Mouse (Mus musculus) neural tube, embryonic 13.5 days (tissue): ENCODE measurements around the gene Stx12. TPM values are rescaled to one million over a fixed set of nuclear protein-coding genes. Genes with fewer than 3 reads are reported as not detected.
A peak's percentile ranks its signal among the peaks of the same experiment; 100 is the strongest.
"Not testable (repeated sequence)": the region's sequence is repeated elsewhere in the genome, so short reads cannot be mapped to it uniquely, and the experiment has no call there.

Source experiments
- ATAC-seq: fragments of 200-750 bp; cut with Nextera tagmentation; 2 replicates; pipeline ENCODE4 v1.8.0; 2017; ENCODE audit warnings: low read depth, mild to moderate bottlenecking, moderate TSS enrichment, moderate library complexity
- H3K27ac ChIP-seq: fragments of 300-500 bp; sonication (generic); replicated peaks from 2 replicates; pipeline ENCODE4 v1.5.1; 2015; ENCODE audit warnings: moderate library complexity, mild to moderate bottlenecking, inconsistent platforms
- H3K27me3 ChIP-seq: fragments of 300-500 bp; sonication (generic); 2 replicates; pipeline ENCODE4 v1.6.1; 2015; ENCODE audit warnings: mild to moderate bottlenecking, inconsistent platforms
- H3K36me3 ChIP-seq: fragments of 300-500 bp; sonication (generic); 2 replicates; pipeline ENCODE4 v1.6.1; 2015; ENCODE audit warnings: mild to moderate bottlenecking, inconsistent platforms
- H3K4me1 ChIP-seq: fragments of 300-500 bp; sonication (generic); replicated peaks from 2 replicates; pipeline ENCODE4 v1.6.1; 2015; ENCODE audit warnings: inconsistent platforms
- H3K4me2 ChIP-seq: fragments of 300-500 bp; sonication (generic); 2 replicates; pipeline ENCODE4 v1.6.1; 2015; ENCODE audit warnings: inconsistent platforms, mild to moderate bottlenecking, moderate library complexity
- H3K4me3 ChIP-seq: fragments of 300-500 bp; sonication (generic); 2 replicates; pipeline ENCODE4 v1.5.1; 2015; ENCODE audit warnings: mild to moderate bottlenecking, inconsistent platforms
- H3K9ac ChIP-seq: fragments of 300-500 bp; sonication (generic); 2 replicates; pipeline ENCODE4 v1.6.1; 2015; ENCODE audit warnings: moderate library complexity, mild to moderate bottlenecking, inconsistent platforms
- H3K9me3 ChIP-seq: fragments of 300-500 bp; sonication (generic); 2 replicates; pipeline ENCODE4 v1.6.1; 2016; ENCODE audit warnings: inconsistent platforms
- WGBS: fragments of 180-500 bp; shearing (Covaris S2); methylation state at CpG from one replicate; pipeline ENCODE4 v1.1.7; 2015; 5-methylcytosine and 5-hydroxymethylcytosine counted together
- polyA plus RNA-seq: library from polyadenylated mRNA; unstranded; fragments of >200 nt; fragmentation: Nextera tagmentation; extraction: Ambion mirVana; gene quantifications from 2 replicates; pipeline ENCODE4 v1.2.1, GENCODE M21; 2015

Stx12 gene
- 134 and 143 TPM in 2 replicates for polyA plus RNA-seq

DNA sequence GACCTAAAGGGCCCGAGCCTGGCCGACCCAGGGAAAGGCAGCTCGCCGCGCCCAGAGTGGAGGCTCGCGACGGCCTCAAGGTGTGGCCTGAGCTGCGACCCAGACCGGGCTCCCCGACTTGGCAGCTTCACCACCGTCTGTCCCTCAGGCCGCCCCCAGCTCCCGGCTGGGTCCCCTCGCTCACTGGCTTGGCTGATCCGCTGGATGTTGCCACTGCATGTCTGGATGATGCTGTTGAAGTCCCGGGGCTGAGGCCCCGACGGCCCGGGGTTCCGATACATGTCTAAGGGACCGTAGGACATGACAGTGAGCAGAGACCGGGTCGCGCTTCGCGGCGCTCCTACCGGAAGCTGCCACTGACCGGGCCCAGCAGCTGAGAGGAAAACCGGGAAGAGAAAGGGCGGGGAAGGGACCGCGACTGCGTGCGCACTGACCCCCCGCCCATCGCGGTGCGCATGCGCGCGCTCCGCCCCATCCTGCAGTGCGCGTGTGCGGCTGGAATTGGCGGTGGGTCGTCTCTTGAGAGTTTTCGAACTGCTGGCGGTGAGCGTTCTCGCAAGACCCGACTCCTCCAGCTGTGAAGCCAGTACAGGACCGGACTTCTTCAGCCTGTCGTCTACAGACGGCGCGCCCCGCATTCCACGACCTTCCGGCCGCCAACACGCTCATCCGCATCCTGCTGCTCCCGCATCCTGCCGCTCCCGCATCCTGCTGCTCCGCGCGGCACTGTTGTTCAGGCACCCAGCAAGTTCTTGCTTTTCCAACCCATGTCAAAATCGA is at the start of gene Stx12:
Gene Stx12 (minus strand): TSS at position 446 of the 780 bp plus-strand sequence.
- Histone ChIP-seq H3K4me1 (peaks cover 40% of the 10 kb centered on the region), H3K27me3 (no peaks in the 10 kb centered on the region), H3K27ac (peak within 1 kb of the TSS; percentile 88), H3K4me3 (peak within 1 kb of the TSS; percentile 96), H3K36me3 (peaks cover 16% of the 10 kb centered on the region), H3K4me2 (peak within 1 kb of the TSS; percentile 94), H3K9ac (peak within 1 kb of the TSS; percentile 97), H3K9me3 (no peaks in the 10 kb centered on the region)
- peak; percentile 98 for ATAC-seq
- under 1% methylated on average over 72 of the region's 72 CpGs for WGBS

GRCm38 (mm10) chr4:132932752-132933404 is 48.6 kb upstream of the Stx12 start:
- 82% methylated on average over 4 of the region's 4 CpGs for WGBS
- Histone ChIP-seq H3K27ac (no peak overlapping the region), H3K36me3 (no peaks in the 10 kb centered on the region), H3K4me1 (peaks cover 12% of the 10 kb centered on the region), H3K9me3 (no peaks in the 10 kb centered on the region), H3K27me3 (no peaks in the 10 kb centered on the region), H3K9ac (no peak overlapping the region), H3K4me2 (no peak overlapping the region), H3K4me3 (no peak overlapping the region)
- no peak for ATAC-seq

- no peaks in the 10 kb centered on the region for H3K9me3 ChIP-seq
- no peaks in the 10 kb centered on the region for H3K36me3 ChIP-seq
- no peak overlapping the region for H3K4me3 ChIP-seq
- ATAC-seq, result no peak
- H3K9ac ChIP-seq, result no peak overlapping the region
- no peak overlapping the region for H3K27ac ChIP-seq
- H3K4me1 ChIP-seq, result peaks cover 8% of the 10 kb centered on the region; the same call in 1 of the 2 replicates
- H3K27me3 ChIP-seq, result no peaks in the 10 kb centered on the region
- WGBS, result 7% methylated on average over 8 of the region's 8 CpGs
- H3K4me2 ChIP-seq, result no peak overlapping the region
These were observed 46.5 kb upstream of the Stx12 start for GRCm38 (mm10) chr4:132930784-132931183.

- H3K4me3 ChIP-seq, ATAC-seq, H3K27ac ChIP-seq, H3K9ac ChIP-seq, H3K4me2 ChIP-seq, H3K36me3 ChIP-seq, H3K4me1 ChIP-seq, H3K27me3 ChIP-seq, H3K9me3 ChIP-seq: not testable (repeated sequence)
- 79% methylated on average over 2 of the region's 2 CpGs for whole genome bisulfite sequencing
These were observed 42.2 kb upstream of the Stx12 start for GRCm38 (mm10) chr4:132926520-132926919.

DNA sequence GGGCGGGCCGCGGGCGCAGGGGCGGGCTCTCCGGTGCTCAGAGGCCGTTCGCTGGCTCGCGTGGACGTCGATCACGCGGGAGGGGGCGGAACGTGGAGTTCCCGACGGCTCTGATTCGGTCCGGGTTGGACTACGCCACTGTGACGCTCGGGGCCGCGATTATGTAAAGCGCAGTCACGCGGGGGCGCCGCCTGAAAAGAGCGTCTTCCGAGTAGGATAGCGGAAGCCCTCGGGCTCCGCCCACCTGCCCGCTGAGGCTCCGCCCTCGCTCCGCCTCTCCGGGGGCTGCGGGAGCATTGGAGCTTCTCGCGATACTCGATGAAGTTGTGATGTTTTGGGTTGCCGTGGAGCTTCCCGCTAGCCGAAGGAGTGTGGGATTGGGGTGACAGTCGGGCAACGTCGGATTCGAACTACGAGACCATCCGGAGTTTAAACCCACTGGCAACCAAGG is 38.3 kb upstream of the Stx12 start, which contains the start of gene Fam76a:
Gene Fam76a (minus strand): TSS at position 1 of the 451 bp plus-strand sequence.
- peak within 1 kb of the TSS; percentile 75 for H3K4me2 ChIP-seq
- peak within 1 kb of the TSS; percentile 93 for H3K9ac ChIP-seq
- no peaks in the 10 kb centered on the region for H3K9me3 ChIP-seq
- ATAC-seq, result peak; percentile 99
- peak within 1 kb of the TSS; percentile 95 for H3K4me3 ChIP-seq
- H3K36me3 ChIP-seq, result peaks cover 24% of the 10 kb centered on the region
- H3K27me3 ChIP-seq, result no peaks in the 10 kb centered on the region
- H3K4me1 ChIP-seq, result peaks cover 19% of the 10 kb centered on the region
- WGBS, result under 1% methylated on average over 43 of the region's 53 CpGs
- peak within 1 kb of the TSS; percentile 93 for H3K27ac ChIP-seq

DNA sequence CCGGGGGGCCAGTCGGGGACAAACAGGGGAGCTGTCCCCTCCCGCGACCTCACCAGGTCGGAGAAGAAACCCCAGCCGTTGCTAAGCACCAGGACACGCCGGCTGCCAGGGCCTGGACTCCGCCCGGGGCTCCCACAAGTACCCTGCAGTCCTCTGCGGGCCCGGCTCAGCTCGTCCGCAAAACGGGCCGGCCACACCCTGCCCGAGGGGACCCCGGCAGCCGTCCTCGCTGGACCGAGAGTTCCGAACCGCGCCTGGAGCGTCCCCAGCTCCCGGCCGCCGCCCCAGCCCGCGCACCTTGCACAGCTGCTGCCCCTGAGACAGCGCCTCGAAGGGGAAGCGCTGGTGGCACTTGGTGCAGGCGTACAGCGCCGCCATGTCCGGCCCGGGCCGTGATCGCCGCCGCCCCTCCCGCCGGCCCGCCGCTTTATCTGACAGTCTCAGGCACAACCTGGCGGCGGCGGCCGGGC is 37.8 kb upstream of the Stx12 start:
- H3K9ac ChIP-seq, result peak overlapping the region; percentile 93
- H3K27ac ChIP-seq, result peak overlapping the region; percentile 93
- peak overlapping the region; percentile 95 for H3K4me3 ChIP-seq
- peak overlapping the region; percentile 75 for H3K4me2 ChIP-seq
- no peaks in the 10 kb centered on the region for H3K27me3 ChIP-seq
- under 1% methylated on average over 50 of the region's 50 CpGs for WGBS
- peaks cover 29% of the 10 kb centered on the region for H3K36me3 ChIP-seq
- peaks cover 19% of the 10 kb centered on the region for H3K4me1 ChIP-seq
- peak; percentile 65 for ATAC-seq
- H3K9me3 ChIP-seq, result no peaks in the 10 kb centered on the region

DNA sequence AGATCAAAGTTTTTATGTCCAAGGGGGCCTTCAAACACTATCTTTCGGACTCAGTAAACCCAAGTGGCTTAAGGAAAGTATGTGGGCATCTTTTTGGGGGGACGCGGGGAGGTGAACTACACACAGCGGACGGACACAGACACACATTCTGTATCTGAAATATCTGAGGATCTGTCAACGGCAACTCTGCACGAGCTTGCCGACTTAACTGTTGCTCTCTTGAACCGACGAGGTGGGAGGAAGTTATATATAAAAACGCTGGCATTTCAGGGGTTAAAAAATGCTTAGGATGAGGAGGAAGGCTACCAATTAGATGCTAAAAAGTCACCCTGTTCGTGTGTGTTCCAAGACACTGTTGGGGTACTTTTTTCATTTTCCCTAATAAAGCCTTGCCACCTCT is 37.2 kb upstream of the Stx12 start:
- H3K4me3 ChIP-seq, result peak overlapping the region; percentile 95
- peak overlapping the region; percentile 93 for H3K9ac ChIP-seq
- H3K9me3 ChIP-seq, result no peaks in the 10 kb centered on the region
- peaks cover 33% of the 10 kb centered on the region for H3K36me3 ChIP-seq
- WGBS, result 44% methylated on average over 12 of the region's 12 CpGs
- no peaks in the 10 kb centered on the region for H3K27me3 ChIP-seq
- peak overlapping the region; percentile 75 for H3K4me2 ChIP-seq
- H3K27ac ChIP-seq, result peak overlapping the region; percentile 93; the same call in 1 of the 2 replicates
- H3K4me1 ChIP-seq, result peaks cover 19% of the 10 kb centered on the region
- no peak for ATAC-seq

GRCm38 (mm10) chr4:132920171-132920570 is 35.9 kb upstream of the Stx12 start:
- Histone ChIP-seq H3K9ac (no peak overlapping the region), H3K9me3 (no peaks in the 10 kb centered on the region), H3K36me3 (peaks cover 47% of the 10 kb centered on the region), H3K4me3 (no peak overlapping the region), H3K27ac (no peak overlapping the region), H3K4me1 (peaks cover 19% of the 10 kb centered on the region), H3K27me3 (no peaks in the 10 kb centered on the region), H3K4me2 (no peak overlapping the region)
- WGBS, result 89% methylated on average over 4 of the region's 4 CpGs
- no peak for ATAC-seq

- ATAC-seq, H3K27me3 ChIP-seq, H3K4me2 ChIP-seq, H3K4me3 ChIP-seq, H3K9me3 ChIP-seq, H3K27ac ChIP-seq, H3K9ac ChIP-seq: not testable (repeated sequence)
- peaks cover 63% of the 10 kb centered on the region for H3K36me3 ChIP-seq
- peaks cover 18% of the 10 kb centered on the region for H3K4me1 ChIP-seq
- WGBS, result 77% methylated on average over 6 of the region's 6 CpGs
These were observed 34.2 kb upstream of the Stx12 start for GRCm38 (mm10) chr4:132918493-132918892.

DNA sequence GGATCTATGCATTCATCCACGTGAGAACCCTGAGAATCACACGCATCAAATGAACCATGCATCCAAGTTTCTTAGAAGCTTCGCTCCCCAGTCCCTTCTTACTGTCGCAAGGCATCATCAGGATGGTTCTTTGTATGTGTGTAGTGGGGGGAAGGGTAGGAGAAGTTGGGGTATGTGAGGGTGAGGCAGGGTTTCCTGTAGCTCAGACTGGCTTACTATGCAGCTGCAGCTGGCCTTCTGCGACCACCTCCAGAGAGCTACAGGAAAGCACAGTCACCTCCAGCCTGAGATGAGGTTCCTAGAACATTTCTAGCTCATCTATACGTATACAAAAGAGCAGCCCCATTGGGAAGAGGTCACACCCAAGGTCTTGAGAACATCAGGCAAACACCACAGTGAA is 27.8 kb upstream of the Stx12 start:
- Histone ChIP-seq H3K4me1 (no peaks in the 10 kb centered on the region), H3K9me3 (no peaks in the 10 kb centered on the region), H3K36me3 (peaks cover 92% of the 10 kb centered on the region), H3K27ac (no peak overlapping the region), H3K27me3 (no peaks in the 10 kb centered on the region), H3K4me3 (no peak overlapping the region), H3K9ac (no peak overlapping the region), H3K4me2 (no peak overlapping the region)
- no peak for ATAC-seq
- WGBS, result 90% methylated on average over 6 of the region's 6 CpGs

- ATAC-seq, result no peak
- Histone ChIP-seq H3K9me3 (no peaks in the 10 kb centered on the region), H3K4me3 (no peak overlapping the region), H3K36me3 (peaks cover 90% of the 10 kb centered on the region), H3K4me1 (no peaks in the 10 kb centered on the region), H3K9ac (no peak overlapping the region), H3K27me3 (no peaks in the 10 kb centered on the region), H3K4me2 (no peak overlapping the region), H3K27ac (peak overlapping the region; percentile 13; the same call in 1 of the 2 replicates)
- 92% methylated on average over 5 of the region's 5 CpGs for WGBS
These were observed 21.6 kb upstream of the Stx12 start for GRCm38 (mm10) chr4:132905843-132906360.

DNA sequence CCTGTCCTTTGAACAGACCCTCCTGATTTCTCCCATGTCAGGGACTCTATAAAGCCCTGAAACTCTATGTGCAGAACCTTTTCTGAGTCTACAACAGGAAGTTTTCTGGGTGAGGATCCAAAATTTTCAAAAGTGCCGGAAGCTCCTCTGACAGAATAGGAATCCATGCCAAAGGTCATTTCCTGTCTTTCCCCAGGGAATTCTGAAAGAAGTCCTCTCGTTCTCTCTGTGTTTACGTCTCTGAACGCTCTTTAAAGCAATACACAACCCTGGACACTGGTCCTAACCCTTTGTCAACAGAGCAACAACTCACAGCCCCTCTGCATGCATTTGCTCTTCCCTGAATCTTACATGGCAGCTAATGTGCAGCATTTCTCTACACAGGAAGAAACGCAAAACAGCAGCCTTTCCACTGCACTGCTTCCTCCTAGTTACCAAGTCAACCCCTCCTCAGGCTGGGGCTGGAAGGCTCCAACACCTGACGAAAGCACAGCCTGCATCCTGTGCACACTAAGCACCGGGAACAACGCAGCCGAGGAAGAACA is 20.5 kb upstream of the Stx12 start:
- Histone ChIP-seq H3K36me3 (peaks cover 88% of the 10 kb centered on the region), H3K27me3 (no peaks in the 10 kb centered on the region), H3K9ac (no peak overlapping the region), H3K27ac (peak overlapping the region; percentile 52; the same call in 1 of the 2 replicates), H3K9me3 (no peaks in the 10 kb centered on the region), H3K4me3 (no peak overlapping the region), H3K4me2 (no peak overlapping the region), H3K4me1 (no peaks in the 10 kb centered on the region)
- 80% methylated on average over 9 of the region's 9 CpGs for WGBS
- ATAC-seq, result no peak
